Mouse (Mus musculus) erythroblast, adult 5-6 weeks (primary cell): ENCODE measurements at regions not wholly inside any gene's neighbourhood (a gene's known extent, or its start where the extent isn't known, plus 50 kb on each side); places are given as distances from the start of the nearest gene placed in this dataset.

Experiments
- ATAC-seq: replicated peaks from 2 replicates; pipeline ENCODE4 v1.8.0; 2016; ENCODE audit warnings: moderate number of reproducible peaks, mild to moderate bottlenecking, moderate TSS enrichment, inconsistent platforms; ENCODE audit not compliant: poor library complexity, low FRiP score, severe bottlenecking

DNA sequence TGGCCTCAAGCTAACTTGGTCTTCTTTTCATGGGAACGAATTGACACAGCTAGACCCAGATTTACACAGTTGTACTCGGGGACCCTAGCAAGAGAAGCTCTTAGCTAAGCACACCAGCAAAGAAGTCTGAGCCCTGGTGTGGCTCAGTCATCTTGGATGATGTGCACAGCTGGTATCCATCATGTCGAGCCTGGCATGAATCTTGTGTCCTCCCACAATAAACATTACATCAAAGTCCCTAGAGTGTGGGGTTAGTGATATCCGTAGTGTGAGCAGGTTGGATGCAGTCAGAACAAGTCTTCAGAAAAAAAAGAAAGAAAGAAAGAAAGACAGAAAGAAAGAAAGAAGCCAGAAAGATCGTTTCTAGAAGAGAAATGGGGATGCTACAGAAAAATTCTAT, 52.1 kb upstream of the Hmcn1 start:
- no peak for ATAC-seq

GRCm38 (mm10) chr1:151046626-151047025, 53.4 kb upstream of the Hmcn1 start:
- no peak for ATAC-seq

DNA sequence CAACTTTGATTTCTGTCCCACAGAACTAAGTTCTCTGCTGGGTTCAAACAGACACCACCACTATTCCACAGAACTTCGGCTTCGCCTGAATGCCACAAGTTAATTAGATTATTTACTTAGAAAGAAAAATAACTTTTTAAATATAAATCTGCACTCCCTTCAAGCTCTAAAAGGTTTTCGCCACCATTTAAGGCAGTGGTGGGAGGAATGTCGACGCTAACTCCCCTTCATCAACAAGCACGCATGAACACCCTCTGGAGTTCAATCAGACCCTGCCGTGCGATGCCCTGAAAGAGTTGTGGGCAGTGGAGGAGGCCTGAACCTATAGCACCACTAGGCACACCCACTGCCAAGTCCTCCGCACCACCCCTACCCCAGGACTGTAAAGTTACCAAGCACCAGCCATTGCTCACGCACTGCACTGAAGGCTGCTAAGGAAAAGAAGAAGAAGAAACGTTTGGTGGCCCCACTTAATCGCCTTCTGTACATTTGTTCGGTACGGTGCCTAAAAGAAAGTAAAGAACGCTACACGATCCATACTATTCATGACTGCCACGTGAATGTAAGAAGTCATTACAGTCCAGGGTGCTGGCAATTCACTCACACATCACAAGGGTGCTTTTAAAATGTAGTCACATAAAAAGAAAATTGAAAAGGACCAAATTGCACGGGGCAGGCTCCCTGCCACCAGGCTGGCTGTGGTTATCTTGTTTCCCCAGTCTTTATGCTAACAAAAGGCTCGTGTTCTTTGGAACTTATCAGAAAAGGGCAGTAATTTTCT, 56.7 kb upstream of the Hmcn1 start:
- ATAC-seq, result no peak

DNA sequence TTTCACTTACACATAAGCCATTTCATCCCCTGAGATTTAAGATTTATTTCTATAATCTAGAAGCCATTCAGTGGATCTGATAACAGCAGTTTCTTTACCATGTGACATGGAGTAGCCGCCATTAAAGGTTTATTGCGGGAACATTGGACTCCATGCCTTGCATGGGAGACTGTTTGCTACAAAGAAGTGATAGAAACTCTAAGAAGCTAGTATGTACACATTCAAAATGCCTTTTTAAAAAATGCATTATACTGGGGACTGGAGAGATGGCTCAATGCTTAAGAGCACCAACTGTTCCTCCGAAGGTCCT, 57.2 kb upstream of the Hmcn1 start:
- ATAC-seq, result no peak

GRCm38 (mm10) chr1:151053268-151053667, 60.0 kb upstream of the Hmcn1 start:
- no peak for ATAC-seq

DNA sequence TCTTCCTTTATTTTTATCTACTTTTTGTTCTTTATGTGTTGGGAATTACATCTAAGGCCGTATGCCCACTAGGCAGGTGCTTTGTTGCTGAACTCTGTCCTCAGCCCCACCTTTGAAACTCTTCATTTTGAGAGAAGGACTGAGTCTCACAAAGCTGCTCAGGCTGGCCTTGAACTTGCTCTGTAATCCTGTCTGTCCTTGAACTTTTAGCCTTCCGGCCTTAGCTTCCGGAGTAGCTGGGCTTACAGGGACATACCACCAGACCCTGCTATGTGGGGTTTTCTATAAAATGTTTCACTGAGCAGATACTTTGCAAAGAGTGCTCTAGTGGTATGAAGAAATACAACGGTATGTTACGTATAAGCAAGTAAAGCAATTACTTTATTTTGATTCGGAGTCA, 62.2 kb upstream of the Hmcn1 start:
- ATAC-seq, result no peak

DNA sequence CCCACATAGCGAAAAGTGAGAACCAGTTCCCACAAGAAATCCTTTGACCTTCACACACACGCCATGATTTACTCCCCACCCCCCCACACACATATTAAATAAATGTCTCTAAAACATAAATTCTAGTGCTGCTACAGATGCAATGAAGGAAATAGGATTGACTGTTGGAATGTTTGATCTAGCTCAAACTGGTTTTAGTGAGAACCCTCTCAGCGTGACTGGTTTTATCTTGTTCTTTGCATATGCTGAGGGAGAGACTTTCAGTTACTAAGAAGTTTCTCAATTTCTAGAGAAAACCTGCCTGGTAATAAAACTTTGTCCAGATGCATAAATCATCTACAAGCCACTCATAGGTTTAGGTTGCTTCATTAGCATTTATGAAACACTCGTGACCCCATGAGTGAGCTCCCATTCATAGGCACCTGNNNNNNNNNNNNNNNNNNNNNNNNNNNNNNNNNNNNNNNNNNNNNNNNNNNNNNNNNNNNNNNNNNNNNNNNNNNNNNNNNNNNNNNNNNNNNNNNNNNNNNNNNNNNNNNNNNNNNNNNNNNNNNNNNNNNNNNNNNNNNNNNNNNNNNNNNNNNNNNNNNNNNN, 66.4 kb upstream of the Hmcn1 start:
- ATAC-seq, result no peak

GRCm38 (mm10) chr1:151065090-151065567, 71.9 kb upstream of the Hmcn1 start:
- ATAC-seq, result no peak

DNA sequence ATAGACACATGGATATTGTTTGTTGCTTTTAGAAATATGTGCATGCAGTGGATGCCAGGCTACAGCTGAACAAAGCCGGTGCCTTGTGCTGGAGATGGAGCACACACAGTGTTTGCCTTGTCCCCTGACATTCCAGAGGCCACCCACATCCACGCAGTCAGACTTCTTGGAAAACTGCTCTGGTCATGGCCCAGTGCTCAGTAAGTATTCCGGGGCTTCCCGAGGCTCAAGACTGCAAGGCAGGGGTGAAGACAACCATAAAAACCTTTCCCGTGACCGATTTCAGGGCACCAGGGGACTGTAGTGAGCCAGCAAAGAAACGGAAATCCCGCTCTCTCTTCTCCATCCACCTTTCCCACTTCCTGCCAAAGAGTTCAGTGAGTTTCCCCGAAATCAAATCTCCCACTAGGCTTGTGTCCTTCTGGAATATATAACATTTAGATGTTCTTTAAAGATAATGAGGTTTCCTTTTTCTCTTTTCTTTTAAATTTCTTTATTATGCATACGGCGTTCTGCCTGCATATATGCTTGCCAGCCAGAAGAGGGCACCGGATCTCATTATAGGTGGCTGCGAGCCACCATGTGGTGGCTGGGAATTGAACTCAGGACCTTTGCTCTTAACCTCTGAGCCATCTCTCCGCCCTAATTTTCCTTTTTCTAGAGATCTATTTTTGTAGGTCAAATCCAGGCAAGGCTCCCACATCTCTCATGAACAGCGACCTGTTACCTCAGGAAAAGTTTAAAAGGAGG, 73.3 kb upstream of the Hmcn1 start:
- ATAC-seq, result no peak

GRCm38 (mm10) chr1:151074508-151075314, 81.5 kb upstream of the Hmcn1 start:
- ATAC-seq, result no peak

DNA sequence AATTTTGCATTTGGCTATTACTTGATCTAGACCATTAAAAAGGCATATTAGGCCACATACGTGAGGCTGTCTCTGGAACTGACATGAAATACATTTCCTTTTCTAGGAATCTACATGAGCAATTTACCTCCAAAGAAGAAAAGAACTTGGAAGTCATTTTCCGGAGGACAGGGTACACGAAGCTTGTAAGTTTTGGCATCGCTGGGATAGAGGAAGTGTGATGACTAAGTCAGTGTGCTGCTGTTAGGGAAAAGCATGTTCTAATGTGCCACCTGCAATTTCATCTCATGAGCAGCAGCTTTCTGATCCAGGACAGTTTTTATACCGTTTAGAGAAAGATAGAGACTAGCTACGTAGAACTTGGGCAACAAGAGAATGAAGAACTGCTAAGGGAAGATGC, 82.3 kb upstream of the Hmcn1 start:
- ATAC-seq, result no peak

- peak; percentile 86 for ATAC-seq
Observed at GRCm38 (mm10) chr1:151078909-151079522, 85.8 kb upstream of the Hmcn1 start.

GRCm38 (mm10) chr1:151079614-151080360, 86.6 kb upstream of the Hmcn1 start:
- peak; percentile 75 for ATAC-seq

GRCm38 (mm10) chr1:151080510-151080980, 87.3 kb upstream of the Hmcn1 start:
- ATAC-seq, result 0 out of 2 replicates have a peak, but pooled peaks have one; percentile 24

GRCm38 (mm10) chr1:151082510-151083033, 89.3 kb upstream of the Hmcn1 start:
- ATAC-seq, result no peak

DNA sequence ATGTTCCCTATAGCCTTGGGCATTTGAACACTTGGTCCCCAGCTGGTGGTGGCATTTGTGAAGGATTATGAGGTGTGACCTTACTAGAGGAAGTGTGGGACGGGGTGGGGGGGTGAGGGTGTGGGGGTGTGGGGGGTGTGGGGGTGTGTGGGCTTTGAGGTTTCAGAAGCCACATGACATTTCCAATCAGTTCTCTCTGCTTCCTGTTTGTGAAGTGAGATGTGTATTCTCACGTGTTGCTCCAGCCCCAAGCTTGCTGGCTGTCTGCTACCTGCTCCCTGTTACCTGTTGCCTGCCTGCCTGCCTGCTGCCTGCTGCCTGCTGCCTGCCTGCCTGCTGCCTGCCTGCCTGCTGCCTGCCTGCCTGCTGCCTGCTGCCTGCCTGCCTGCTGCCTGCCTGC, 90.6 kb upstream of the Hmcn1 start:
- no peak for ATAC-seq

DNA sequence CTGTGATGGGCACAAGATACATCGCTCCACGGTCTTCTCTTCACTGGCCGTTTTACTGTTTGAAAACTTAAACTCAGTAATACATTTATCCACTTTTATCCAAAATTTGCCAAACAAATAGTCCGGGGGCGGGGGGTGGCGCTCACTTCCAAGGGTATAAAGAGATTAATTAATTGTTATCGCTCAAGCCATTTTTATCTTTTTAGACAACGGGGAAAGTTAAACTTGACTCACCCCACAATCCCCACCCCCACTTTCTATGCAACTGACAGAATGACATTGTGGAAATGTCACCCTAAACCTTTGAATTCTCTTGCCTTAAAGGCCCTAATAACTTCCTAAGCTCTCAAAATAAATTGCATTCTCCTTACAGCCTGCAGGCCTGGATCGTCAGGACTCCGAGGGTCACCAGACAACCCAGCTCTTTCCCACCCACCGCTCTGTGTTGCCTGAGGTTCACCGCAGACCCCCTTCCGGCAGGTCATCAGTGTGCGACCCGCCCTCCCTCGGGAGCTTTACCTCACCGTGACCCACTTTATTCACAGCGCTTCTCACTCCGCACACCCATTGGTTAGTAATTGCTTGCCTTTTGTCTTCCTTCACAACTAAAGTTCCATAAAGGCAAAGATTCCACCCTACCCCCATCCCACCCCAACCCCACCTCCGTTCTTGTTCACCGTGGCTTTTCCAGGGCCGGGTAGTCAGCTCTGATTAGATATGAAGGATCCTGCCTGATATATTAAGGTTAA, 93.0 kb upstream of the Hmcn1 start:
- no peak for ATAC-seq

- no peak for ATAC-seq
Observed at GRCm38 (mm10) chr1:151087151-151087660, 94.0 kb upstream of the Hmcn1 start.
